Mouse (Mus musculus) cortical plate, adult 2 months (tissue): Measurements from ENCODE around the gene Grip1.

ENCODE experiments used
- CTCF ChIP-seq: fragments of 200-500 bp; IDR thresholded peaks from 2 replicates; pipeline ENCODE4 v1.5.1; 2011; ENCODE audit warnings: mild to moderate bottlenecking, control low read depth, low read length; ENCODE audit not compliant: insufficient read depth; ENCODE audit errors: extremely low read depth
- POLR2A ChIP-seq: fragments of 200-500 bp; IDR thresholded peaks from 2 replicates; pipeline ENCODE4 v1.6.1; 2011; ENCODE audit warnings: mild to moderate bottlenecking, low read length, control low read depth; ENCODE audit not compliant: insufficient read depth; ENCODE audit errors: extremely low read depth

GRCm38 (mm10) chr10:119586976-119587375 lies 133.3 kb downstream of the Grip1 start:
- TF ChIP-seq POLR2A (no peak), CTCF (no peak)
